Mouse (Mus musculus) MEL (cell line): ENCODE measurements around the gene D10Wsu102e. TPM values are rescaled to one million over a fixed set of nuclear protein-coding genes. Genes with fewer than 3 reads are reported as not detected.
"Not testable (repeated sequence)": the region's sequence is repeated elsewhere in the genome, so short reads cannot be mapped to it uniquely, and the experiment has no call there.

Experiments used
- DNase-seq: peaks from one replicate; pipeline ENCODE4 v3.0.0; 2011; ENCODE audit warnings: low read depth, low spot score
- H3K27ac ChIP-seq: 2 replicates; pipeline ENCODE4 v1.5.1; 2012; ENCODE audit warnings: low read depth, mild to moderate bottlenecking, control low read depth, low read length, moderate library complexity; ENCODE audit not compliant: control insufficient read depth
- H3K27me3 ChIP-seq, 2 experiments: fragments of 150-350 bp in 1 of 2; sonication (generic) in 1 of 2; 2 replicates each; pipeline ENCODE4 v1.6.1; 2012; ENCODE audit warnings: low read length in 2 of 2, mild to moderate bottlenecking in 2 of 2, improper control_type of control experiment in 1 of 2, moderate library complexity in 1 of 2; ENCODE audit not compliant: insufficient read depth in 2 of 2, control insufficient read depth in 1 of 2
- H3K36me3 ChIP-seq, 2 experiments: 2 replicates each; pipeline ENCODE4 v1.6.1; 2012 to 2014; ENCODE audit warnings: low read length in 2 of 2, improper control_type of control experiment in 1 of 2, inconsistent platforms in 1 of 2, mild to moderate bottlenecking in 1 of 2; ENCODE audit not compliant: insufficient read depth in 2 of 2, control insufficient read depth in 1 of 2
- H3K4me1 ChIP-seq, 2 experiments: fragments of 150-350 bp in 1 of 2; sonication (generic) in 1 of 2; 2 replicates each; pipeline ENCODE4 v1.6.1; 2012; ENCODE audit warnings: low read length in 2 of 2, improper control_type of control experiment in 1 of 2, mild to moderate bottlenecking in 1 of 2; ENCODE audit not compliant: insufficient read depth in 2 of 2, control insufficient read depth in 1 of 2
- H3K4me3 ChIP-seq, 2 experiments: fragments of 150-350 bp in 1 of 2; sonication (generic) in 1 of 2; 2 replicates each; pipeline ENCODE4 v1.5.1; 2012; ENCODE audit warnings: low read depth in 2 of 2, low read length in 2 of 2, mild to moderate bottlenecking in 2 of 2, moderate library complexity in 2 of 2, control low read depth in 1 of 2, improper control_type of control experiment in 1 of 2; ENCODE audit not compliant: control insufficient read depth in 1 of 2, insufficient read depth in 1 of 2
- H3K79me2 ChIP-seq: 2 replicates; pipeline ENCODE4 v1.6.1; 2012; ENCODE audit warnings: mild to moderate bottlenecking, low read length, moderate library complexity; ENCODE audit not compliant: control insufficient read depth, poor library complexity, insufficient read depth
- H3K9ac ChIP-seq: 2 replicates; pipeline ENCODE4 v1.6.1; 2012; ENCODE audit warnings: low read depth, mild to moderate bottlenecking, control low read depth, low read length, moderate library complexity; ENCODE audit not compliant: control insufficient read depth, poor library complexity, severe bottlenecking
- H3K9me3 ChIP-seq: fragments of 150-350 bp; sonication (generic); replicated peaks from 2 replicates; pipeline ENCODE4 v1.6.1; 2012; ENCODE audit warnings: mild to moderate bottlenecking, low read length, improper control_type of control experiment, moderate library complexity; ENCODE audit not compliant: insufficient read depth
- CHD1 ChIP-seq: IDR thresholded peaks from 2 replicates; pipeline ENCODE4 v1.6.1; 2012; ENCODE audit warnings: low read depth, mild to moderate bottlenecking, inconsistent platforms, low read length, improper control_type of control experiment
- CTCF ChIP-seq, 3 experiments: IDR thresholded peaks in 2 of 3; conservative IDR thresholded peaks in 1 of 3; 2 replicates each; pipeline ENCODE4 v1.5.1; 2011 to 2012; ENCODE audit warnings: low read length in 3 of 3, low read depth in 2 of 3, mild to moderate bottlenecking in 2 of 3, improper control_type of control experiment in 1 of 3, inconsistent platforms in 1 of 3, mixed read lengths in 1 of 3, moderate library complexity in 1 of 3; ENCODE audit not compliant: control insufficient read depth in 1 of 3, insufficient read depth in 1 of 3, poor library complexity in 1 of 3, severe bottlenecking in 1 of 3
- KAT2A ChIP-seq: conservative IDR thresholded peaks from 2 replicates; pipeline ENCODE4 v1.6.1; 2012; ENCODE audit warnings: low read depth, low read length, improper control_type of control experiment, inconsistent platforms
- MAX ChIP-seq: IDR thresholded peaks from 2 replicates; pipeline ENCODE4 v1.6.1; 2011; ENCODE audit warnings: low read length, improper control_type of control experiment
- MXI1 ChIP-seq: IDR thresholded peaks from 2 replicates; pipeline ENCODE4 v1.6.1; 2011; ENCODE audit warnings: mild to moderate bottlenecking, low read depth, low read length, improper control_type of control experiment
- MYB ChIP-seq: IDR thresholded peaks from 2 replicates; pipeline ENCODE4 v1.6.1; 2011; ENCODE audit warnings: mild to moderate bottlenecking, low read depth, low read length, improper control_type of control experiment
- MYC ChIP-seq: IDR thresholded peaks from 2 replicates; pipeline ENCODE4 v1.6.1; 2011; ENCODE audit warnings: low read depth, mild to moderate bottlenecking, low read length, improper control_type of control experiment, moderate library complexity
- NELFE ChIP-seq: IDR thresholded peaks from 2 replicates; pipeline ENCODE4 v1.6.1; 2011; ENCODE audit warnings: low read depth, low read length, improper control_type of control experiment
- POLR2A ChIP-seq, 2 experiments: IDR thresholded peaks; 2 replicates each; pipeline ENCODE4 v1.6.1; 2011 to 2012; ENCODE audit warnings: low read length in 2 of 2, mild to moderate bottlenecking in 2 of 2, control low read depth in 1 of 2, improper control_type of control experiment in 1 of 2, low read depth in 1 of 2, moderate library complexity in 1 of 2; ENCODE audit not compliant: control insufficient read depth in 1 of 2, insufficient read depth in 1 of 2, poor library complexity in 1 of 2
- POLR2AphosphoS2 ChIP-seq: IDR thresholded peaks from 2 replicates; pipeline ENCODE4 v1.6.1; 2011; ENCODE audit warnings: low read length, improper control_type of control experiment
- POLR2AphosphoS5 ChIP-seq: IDR thresholded peaks from 2 replicates; pipeline ENCODE4 v1.6.1; 2012; ENCODE audit warnings: low read depth, borderline replicate concordance, mild to moderate bottlenecking, inconsistent platforms, low read length, moderate library complexity, mixed read lengths
- RAD21 ChIP-seq: IDR thresholded peaks from 2 replicates; pipeline ENCODE4 v1.6.1; 2011; ENCODE audit warnings: mild to moderate bottlenecking, low read depth, low read length, improper control_type of control experiment
- RCOR1 ChIP-seq: IDR thresholded peaks from 2 replicates; pipeline ENCODE4 v1.6.1; 2012; ENCODE audit warnings: low read depth, mild to moderate bottlenecking, inconsistent platforms, low read length, improper control_type of control experiment
- SIN3A ChIP-seq: IDR thresholded peaks from 2 replicates; pipeline ENCODE4 v1.6.1; 2012; ENCODE audit warnings: low read length, improper control_type of control experiment, inconsistent platforms
- TAL1 ChIP-seq: IDR thresholded peaks from 2 replicates; pipeline ENCODE4 v1.6.1; 2012; ENCODE audit warnings: mild to moderate bottlenecking, inconsistent platforms, low read length, moderate library complexity, mixed read lengths
- TCF12 ChIP-seq: IDR thresholded peaks from 2 replicates; pipeline ENCODE4 v1.6.1; 2014; ENCODE audit warnings: low read depth, mild to moderate bottlenecking, inconsistent platforms, low read length, improper control_type of control experiment, moderate library complexity
- USF2 ChIP-seq, 2 experiments: IDR thresholded peaks; 2 replicates each; pipeline ENCODE4 v1.6.1; 2011 to 2012; ENCODE audit warnings: improper control_type of control experiment in 2 of 2, low read length in 2 of 2, borderline replicate concordance in 1 of 2, inconsistent platforms in 1 of 2, low read depth in 1 of 2, mild to moderate bottlenecking in 1 of 2; ENCODE audit not compliant: insufficient read depth in 1 of 2
- ZC3H11A ChIP-seq: IDR thresholded peaks from 2 replicates; pipeline ENCODE4 v1.6.1; 2012; ENCODE audit warnings: low read depth, mild to moderate bottlenecking, inconsistent platforms, low read length, improper control_type of control experiment
- polyA plus RNA-seq, 2 experiments: library from polyadenylated mRNA; stranded (reverse) in 1 of 2; unstranded in 1 of 2; fragments of >175 nt in 1 of 2; fragments of >200 nt in 1 of 2; gene quantifications; 2 replicates each; pipeline versions ENCODE4 v1.2.1 to v1.2.4; 2012; ENCODE audit warnings: low replicate concordance in 2 of 2, low read depth in 1 of 2; ENCODE audit not compliant: insufficient read length in 2 of 2, insufficient read depth in 1 of 2, missing spikeins in 1 of 2
- total RNA-seq: library from RNA; depleted of rRNA; stranded (reverse); fragments of 300-350 nt; gene quantifications from 2 replicates; pipeline ENCODE4 v1.2.3, GENCODE M21; 2012

Gene D10Wsu102e
- total and polyA plus RNA-seq, 3 experiments: 1.9 to 2.7 (median 2.2) TPM

GRCm38 (mm10) chr10:83524238-83524637 is 164.2 kb downstream of the D10Wsu102e start:
- not testable (repeated sequence) for H3K27me3 ChIP-seq

DNA sequence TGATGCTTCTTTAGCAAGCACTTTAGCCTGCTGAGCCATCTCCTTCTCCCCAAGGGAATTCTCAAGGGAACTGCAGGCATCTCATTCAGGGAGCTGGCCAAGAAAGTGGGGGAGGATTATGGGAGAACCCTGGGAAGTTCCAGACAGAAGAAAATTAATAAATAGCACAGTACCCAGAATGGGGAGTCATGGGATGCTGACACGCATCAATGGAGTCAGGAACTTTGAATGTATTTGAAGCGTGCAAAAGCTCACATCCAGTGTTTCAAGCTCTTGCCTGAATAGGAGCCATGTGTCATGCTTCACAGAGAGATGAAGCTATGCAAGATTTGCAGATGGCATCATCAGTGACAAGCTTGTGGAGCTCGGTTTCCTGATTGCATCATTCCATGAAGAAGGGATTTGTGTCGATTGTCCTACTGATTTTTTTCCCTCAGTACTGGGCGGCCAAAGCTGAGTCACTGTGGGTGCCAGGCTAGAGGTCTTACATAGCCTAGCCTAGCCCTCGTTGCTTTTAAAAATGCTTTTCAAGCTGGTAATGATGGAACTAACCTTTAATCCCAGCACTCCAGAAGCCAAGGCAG is 170.5 kb downstream of the D10Wsu102e start:
- H3K9ac ChIP-seq: no peak overlapping the region
- no peaks in the 10 kb centered on the region for H3K27me3 ChIP-seq
- no peak for DNase-seq
- H3K36me3 ChIP-seq: peaks cover 0 to 9% of the 10 kb centered on the region in 2 experiments; a peak in 2 of 4 replicates
- no peaks in the 10 kb centered on the region for H3K79me2 ChIP-seq
- no peak overlapping the region for H3K27ac ChIP-seq
- no peaks in the 10 kb centered on the region for H3K9me3 ChIP-seq
- TF ChIP-seq USF2 (IDR thresholded peaks at IDR 0.05; ENCODE audit: borderline replicate concordance in 1 of 2, insufficient read depth in 1 of 2, low read depth in 1 of 2, low read length in 2 of 2) (no peak), KAT2A (no peak), ZC3H11A (no peak), NELFE (no peak), CHD1 (no peak), POLR2AphosphoS2 (no peak), SIN3A (no peak)
- peaks cover 2 to 14% of the 10 kb centered on the region in 2 experiments; a peak in 3 of 4 replicates for H3K4me1 ChIP-seq
- no peak overlapping the region for H3K4me3 ChIP-seq

More at GRCm38 (mm10) chr10:83524238-83524637, 164.2 kb downstream of the D10Wsu102e start:
- not testable (repeated sequence) for H3K9me3 ChIP-seq, H3K9ac ChIP-seq, H3K4me3 ChIP-seq, DNase-seq, H3K4me1 ChIP-seq, H3K36me3 ChIP-seq, H3K79me2 ChIP-seq, H3K27ac ChIP-seq
- peak; percentile 55; the same call in 1 of the 2 replicates for TF ChIP-seq POLR2AphosphoS5

DNA sequence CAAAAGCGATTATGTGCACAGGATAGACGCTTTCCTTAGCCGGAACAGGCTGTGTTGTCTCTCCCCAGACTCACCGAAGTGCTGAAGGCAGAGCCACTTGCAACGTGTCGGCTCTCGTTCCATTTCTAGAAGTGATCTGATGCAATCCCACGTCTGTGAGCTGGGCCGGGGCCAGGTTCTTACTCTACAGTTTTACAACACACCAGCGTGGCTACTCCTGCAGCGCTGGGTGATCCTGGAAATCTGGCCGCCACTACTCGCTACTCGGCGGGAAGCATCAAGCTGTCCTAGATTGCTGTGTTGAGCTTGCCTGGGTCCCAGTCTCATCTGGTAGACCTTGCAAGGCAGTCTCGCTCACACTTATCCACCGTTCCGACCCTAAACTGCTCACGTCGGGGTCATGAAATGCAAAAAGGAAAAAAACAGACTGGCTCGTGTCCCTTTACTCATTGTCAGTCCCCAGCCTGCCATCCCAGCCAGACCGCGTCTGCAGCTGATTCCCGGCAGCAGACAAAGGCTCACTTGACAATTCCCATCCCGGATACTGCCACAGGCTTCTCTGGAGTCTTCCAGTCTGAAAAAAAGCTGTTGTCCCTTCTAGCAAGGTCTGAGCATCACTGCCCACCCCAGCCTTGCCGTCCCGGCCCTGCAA is 173.4 kb downstream of the D10Wsu102e start:
- TF ChIP-seq SIN3A: peak; percentile 4; the same call in 1 of the 2 replicates
- no peak for TF ChIP-seq TAL1
- TF ChIP-seq KAT2A: 0 out of 2 replicates have a peak, but pooled peaks have one; percentile 22
- TF ChIP-seq RAD21: no peak
- TF ChIP-seq MAX: peak; percentile 54; the same call in 1 of the 2 replicates
- no peak for TF ChIP-seq CTCF (IDR thresholded peaks at IDR 0.05 in 2 of 3, conservative IDR thresholded peaks at IDR 0.05 in 1 of 3; ENCODE audit: control insufficient read depth in 1 of 3, insufficient read depth in 1 of 3, low read depth in 2 of 3, low read length in 3 of 3, poor library complexity in 1 of 3, severe bottlenecking in 1 of 3)
- peak; percentile 54; the same call in 1 of the 2 replicates for TF ChIP-seq MYC
- TF ChIP-seq MXI1: peak; percentile 35; the same call in 1 of the 2 replicates
- TF ChIP-seq RCOR1: no peak
- TF ChIP-seq TCF12: no peak
- TF ChIP-seq MYB: no peak
- TF ChIP-seq NELFE: no peak
- TF ChIP-seq POLR2A (IDR thresholded peaks at IDR 0.05; ENCODE audit: control insufficient read depth in 1 of 2, insufficient read depth in 1 of 2, low read depth in 1 of 2, low read length in 2 of 2, poor library complexity in 1 of 2): peak in 1 of 2 experiments; percentile 32; a peak in 1 of 4 replicates
- Histone ChIP-seq H3K36me3 (peaks cover 0 to 9% of the 10 kb centered on the region in 2 experiments; a peak in 2 of 4 replicates), H3K4me3 (peak overlapping the region; percentile 71 to 90), H3K4me1 (peaks cover 2 to 14% of the 10 kb centered on the region in 2 experiments; a peak in 3 of 4 replicates), H3K9me3 (no peaks in the 10 kb centered on the region), H3K27ac (peak overlapping the region; percentile 6; the same call in 1 of the 2 replicates), H3K27me3 (no peaks in the 10 kb centered on the region), H3K79me2 (no peaks in the 10 kb centered on the region), H3K9ac (peak overlapping the region; percentile 69)
- DNase-seq: peak; percentile 75
